Mouse (Mus musculus): ENCODE measurements around the gene Ddx56.
"Not testable (repeated sequence)": the region's sequence is repeated elsewhere in the genome, so short reads cannot be mapped to it uniquely, and the experiment has no call there.

The Ddx56 gene

DNA sequence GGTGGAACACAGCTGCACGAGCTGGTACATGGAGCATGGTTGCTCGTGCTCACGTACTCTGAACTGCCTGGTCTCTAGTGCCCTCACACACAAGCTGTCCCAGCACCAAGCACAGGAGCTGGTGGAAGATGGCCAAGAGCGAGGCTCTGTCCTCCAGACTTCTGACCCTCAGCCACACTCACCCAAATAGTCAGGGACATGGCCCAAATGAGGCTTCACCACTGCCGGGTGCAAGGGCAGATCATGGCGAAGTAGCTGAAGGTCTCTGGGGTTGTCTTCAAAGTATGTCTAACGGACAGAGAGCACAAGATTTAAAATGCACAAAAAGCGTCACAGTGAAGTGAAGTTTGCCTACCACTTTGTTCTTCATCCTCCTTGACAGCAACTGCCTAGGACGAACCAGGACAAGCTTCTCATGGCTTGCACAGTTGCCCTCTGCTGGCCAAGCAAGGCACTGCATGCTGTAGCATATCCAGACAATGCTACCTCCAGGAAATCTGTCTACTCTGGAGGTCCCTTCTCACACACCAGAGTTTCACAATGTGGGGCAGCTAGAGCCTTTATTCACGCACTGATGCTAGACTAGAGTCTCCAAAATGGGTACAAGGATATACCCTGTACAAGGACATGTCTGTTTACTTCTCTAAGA, 6.0 kb downstream of the Ddx56 start:
- peak; percentile 90 for DNase-seq (ENCODE audit: low spot score)

GRCm38 (mm10) chr11:6259413-6259812, 8.2 kb downstream of the Ddx56 start:
- DNase-seq (ENCODE audit: low spot score) = no peak

DNA sequence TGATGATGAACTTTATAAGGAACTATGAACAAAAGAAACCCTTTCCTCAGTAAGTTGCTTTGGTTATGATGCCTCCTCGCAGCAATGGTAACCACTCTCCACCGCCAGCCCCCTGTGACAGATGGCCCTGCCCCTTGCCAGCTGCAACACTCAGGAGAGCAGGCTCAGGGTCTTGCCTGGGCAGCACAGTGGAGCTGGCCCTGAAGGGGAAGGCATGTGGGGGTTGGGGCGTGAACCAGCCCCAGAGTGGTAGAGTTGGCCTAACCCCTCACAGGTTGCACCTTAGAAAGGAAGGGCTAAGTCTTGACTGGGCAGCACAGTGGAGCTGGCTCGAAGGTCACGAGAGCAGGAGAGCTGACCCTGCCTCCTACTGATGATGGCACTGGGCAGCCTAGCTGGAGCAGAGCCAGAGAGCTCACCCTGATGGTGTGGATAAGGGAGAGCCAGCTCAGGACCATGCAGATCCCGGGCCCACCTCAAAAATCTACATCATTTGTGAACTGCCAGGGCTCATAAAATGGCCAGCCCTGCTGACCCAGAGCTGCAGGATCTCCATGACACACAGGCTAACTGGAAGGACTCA, 11.0 kb downstream of the Ddx56 start:
- DNase-seq (ENCODE audit: low spot score) = peak; percentile 46

- not testable (repeated sequence) for DNase-seq (ENCODE audit: low spot score)
Observed at GRCm38 (mm10) chr11:6254602-6255001, 13.0 kb downstream of the Ddx56 start.

DNA sequence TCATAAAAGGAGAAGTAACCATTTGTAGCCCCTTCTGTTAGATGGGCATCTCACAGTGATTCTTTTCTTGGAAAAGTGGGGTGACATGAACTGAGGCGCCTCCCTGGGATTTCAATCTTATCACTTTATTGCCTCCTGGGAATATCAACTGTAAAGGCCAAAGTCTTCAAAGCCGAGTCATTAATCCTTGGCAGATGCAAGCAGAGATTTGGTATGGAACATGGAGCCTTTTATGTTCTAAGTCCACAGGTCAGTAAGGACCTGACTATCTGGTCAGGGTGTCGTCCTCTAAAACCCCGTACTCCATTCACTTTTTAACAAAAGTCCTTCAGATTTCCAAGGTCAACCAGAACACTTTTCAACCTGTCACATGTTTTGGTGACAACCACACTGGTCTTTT, 14.7 kb downstream of the Ddx56 start:
- no peak for DNase-seq (ENCODE audit: low spot score)

GRCm38 (mm10) chr11:6252248-6252647, 15.3 kb downstream of the Ddx56 start:
- no peak for DNase-seq (ENCODE audit: low spot score)

DNA sequence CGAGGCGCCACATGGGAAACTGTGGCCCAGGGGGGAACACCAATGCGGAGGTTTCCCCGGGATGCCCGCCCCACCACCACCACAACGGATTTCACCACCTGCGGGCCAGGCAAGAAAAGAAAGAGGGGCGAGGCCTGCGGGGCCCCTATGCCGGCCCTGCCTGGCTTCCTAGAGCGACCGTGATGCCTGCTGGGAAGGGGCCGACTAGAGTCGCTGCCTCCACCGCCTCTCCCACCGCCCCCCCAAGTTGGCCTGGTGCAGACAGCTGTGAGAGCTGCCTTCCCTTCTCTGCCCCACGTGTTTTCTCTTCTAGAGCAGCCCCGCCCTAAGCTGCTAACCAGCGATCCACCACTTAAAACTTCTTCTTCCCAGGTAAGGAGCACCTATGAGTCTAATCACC, 22.9 kb downstream of the Ddx56 start:
- no peak for DNase-seq (ENCODE audit: low spot score)

GRCm38 (mm10) chr11:6233025-6233424, 34.5 kb downstream of the Ddx56 start:
- no peak for DNase-seq (ENCODE audit: low spot score)

- DNase-seq (ENCODE audit: low spot score) = no peak
Observed at GRCm38 (mm10) chr11:6230012-6230411, 37.6 kb downstream of the Ddx56 start, which contains the start of gene Npc1l1. Gene Npc1l1 (minus strand): TSS chr11:6230143.

GRCm38 (mm10) chr11:6224541-6225229, 42.9 kb downstream of the Ddx56 start:
- no peak for DNase-seq (ENCODE audit: low spot score)

GRCm38 (mm10) chr11:6222187-6222586, 45.4 kb downstream of the Ddx56 start:
- DNase-seq (ENCODE audit: low spot score) = no peak

- DNase-seq (ENCODE audit: low spot score) = no peak
Observed at GRCm38 (mm10) chr11:6219967-6220366, 47.6 kb downstream of the Ddx56 start.

- DNase-seq (ENCODE audit: low spot score) = no peak
Observed at GRCm38 (mm10) chr11:6218189-6218896, 49.2 kb downstream of the Ddx56 start.

GRCm38 (mm10) chr11:6216834-6217233, 50.7 kb downstream of the Ddx56 start:
- DNase-seq (ENCODE audit: low spot score) = no peak
